Mouse (Mus musculus) liver, embryonic 14.5 days (tissue): Measurements from ENCODE around the gene Smyd3. TPM values are rescaled to one million over a fixed set of nuclear protein-coding genes. Genes with fewer than 3 reads are reported as not detected.

ENCODE experiments used
- ATAC-seq: fragments of 200-750 bp; cut with Nextera tagmentation; 2 replicates; pipeline ENCODE4 v1.8.0; 2017; ENCODE audit warnings: moderate number of reproducible peaks, mild to moderate bottlenecking, moderate library complexity; ENCODE audit not compliant: insufficient read depth
- DNase-seq, 3 experiments: peaks; one replicate each; pipeline ENCODE4 v3.0.0-alpha.2; 2012 to 2013; ENCODE audit warnings: low read depth in 3 of 3, low spot score in 3 of 3
- H3K27ac ChIP-seq: fragments of 300-500 bp; sonication (generic); 2 replicates; pipeline ENCODE4 v1.5.1; 2014; ENCODE audit warnings: moderate library complexity, mild to moderate bottlenecking, control low read depth, inconsistent platforms
- H3K27me3 ChIP-seq: fragments of 300-500 bp; sonication (generic); 2 replicates; pipeline ENCODE4 v1.6.1; 2014; ENCODE audit warnings: mild to moderate bottlenecking, low read length, moderate library complexity; ENCODE audit not compliant: control insufficient read depth, insufficient read depth
- H3K36me3 ChIP-seq: fragments of 300-500 bp; sonication (generic); replicated peaks from 2 replicates; pipeline ENCODE4 v1.6.1; 2014; ENCODE audit warnings: low read depth; ENCODE audit not compliant: control insufficient read depth, insufficient read depth
- H3K4me1 ChIP-seq, 2 experiments: fragments of 200-500 bp in 1 of 2; fragments of 300-500 bp in 1 of 2; sonication (generic) in 1 of 2; replicated peaks; 2 replicates each; pipeline ENCODE4 v1.6.1; 2012 to 2014; ENCODE audit warnings: antibody characterized with exemption in 1 of 2, inconsistent platforms in 1 of 2, low read length in 1 of 2; ENCODE audit not compliant: control insufficient read depth in 2 of 2, insufficient read depth in 2 of 2
- H3K4me2 ChIP-seq: fragments of 300-500 bp; sonication (generic); 2 replicates; pipeline ENCODE4 v1.6.1; 2014; ENCODE audit warnings: low read depth, mild to moderate bottlenecking, control low read depth, moderate library complexity
- H3K4me3 ChIP-seq, 2 experiments: fragments of 200-500 bp in 1 of 2; fragments of 300-500 bp in 1 of 2; sonication (generic) in 1 of 2; 2 replicates each; pipeline ENCODE4 v1.5.1; 2012 to 2014; ENCODE audit warnings: low read depth in 2 of 2, low read length in 2 of 2, mild to moderate bottlenecking in 2 of 2, control low read depth in 1 of 2, inconsistent platforms in 1 of 2, moderate library complexity in 1 of 2; ENCODE audit not compliant: insufficient read depth in 1 of 2
- H3K9ac ChIP-seq: fragments of 300-500 bp; sonication (generic); replicated peaks from 2 replicates; pipeline ENCODE4 v1.6.1; 2014; ENCODE audit warnings: mild to moderate bottlenecking, control low read depth, moderate library complexity
- H3K9me3 ChIP-seq: fragments of 300-500 bp; sonication (generic); 2 replicates; pipeline ENCODE4 v1.6.1; 2016; ENCODE audit warnings: low read length, mixed read lengths; ENCODE audit not compliant: control insufficient read depth
- CTCF ChIP-seq: IDR thresholded peaks from 2 replicates; pipeline ENCODE4 v1.5.1; 2016; ENCODE audit warnings: antibody characterized with exemption, low read depth, control low read depth
- EP300 ChIP-seq: IDR thresholded peaks from 2 replicates; pipeline ENCODE4 v1.6.1; 2016; ENCODE audit warnings: antibody characterized with exemption, low read depth
- WGBS: fragments of 180-500 bp; shearing (Covaris S2); extraction: QIAGEN DNeasy Blood & Tissue Kit; methylation state at CpG from one replicate; pipeline ENCODE4 v1.1.7; 2014; ENCODE audit not compliant: insufficient replicate concordance; 5-methylcytosine and 5-hydroxymethylcytosine counted together
- polyA plus RNA-seq, 2 experiments: library from polyadenylated mRNA; depleted of rRNA in 1 of 2; stranded (reverse) in 1 of 2; unstranded in 1 of 2; fragments of >200 nt; fragmentation: Nextera tagmentation in 1 of 2; extraction: Ambion mirVana in 1 of 2; gene quantifications; 2 replicates each; pipeline versions ENCODE4 v1.2.1 to v1.2.3; 2012 to 2014

Smyd3 gene
- polyA plus RNA-seq, 2 experiments, result 2.6 to 6.6 TPM

GRCm38 (mm10) chr1:178929531-178929930 lies 588.3 kb downstream of the Smyd3 start:
- H3K4me1 ChIP-seq, result no peaks in the 10 kb centered on the region
- no peak overlapping the region for H3K4me2 ChIP-seq
- H3K4me3 ChIP-seq, result no peak overlapping the region
- no peak overlapping the region for H3K27ac ChIP-seq
- no peak for ATAC-seq
- WGBS, result 38% methylated on average over 4 of the region's 4 CpGs
- H3K36me3 ChIP-seq, result no peaks in the 10 kb centered on the region
- no peaks in the 10 kb centered on the region for H3K27me3 ChIP-seq
- no peak overlapping the region for H3K9ac ChIP-seq
- no peaks in the 10 kb centered on the region for H3K9me3 ChIP-seq
- TF ChIP-seq CTCF (no peak), EP300 (no peak)
- DNase-seq, result no peak

- no peak overlapping the region for H3K9ac ChIP-seq
- H3K9me3 ChIP-seq, result no peaks in the 10 kb centered on the region
- no peaks in the 10 kb centered on the region for H3K27me3 ChIP-seq
- H3K4me1 ChIP-seq, result no peaks in the 10 kb centered on the region
- no peaks in the 10 kb centered on the region for H3K36me3 ChIP-seq
- no peak overlapping the region for H3K4me3 ChIP-seq
- 33% methylated on average over 8 of the region's 8 CpGs for WGBS
- DNase-seq (no peak), ATAC-seq (no peak)
- H3K4me2 ChIP-seq, result no peak overlapping the region
- TF ChIP-seq CTCF (no peak), EP300 (no peak)
- no peak overlapping the region for H3K27ac ChIP-seq
These were observed 593.2 kb downstream of the Smyd3 start for GRCm38 (mm10) chr1:178924492-178925183.

GRCm38 (mm10) chr1:178917194-178917902 lies 600.5 kb downstream of the Smyd3 start:
- DNase-seq, result no peak
- Histone ChIP-seq H3K4me3 (no peak overlapping the region), H3K4me2 (no peak overlapping the region), H3K9me3 (no peaks in the 10 kb centered on the region), H3K27me3 (no peaks in the 10 kb centered on the region), H3K27ac (no peak overlapping the region), H3K9ac (no peak overlapping the region), H3K4me1 (no peaks in the 10 kb centered on the region), H3K36me3 (no peaks in the 10 kb centered on the region)
- 0 out of 2 replicates have a peak, but pooled peaks have one; percentile 10 for ATAC-seq
- 62% methylated on average over 31 of the region's 31 CpGs for WGBS
- TF ChIP-seq CTCF, result no peak
- no peak for TF ChIP-seq EP300

- WGBS, result 59% methylated on average over 12 of the region's 12 CpGs
- H3K4me2 ChIP-seq, result no peak overlapping the region
- H3K36me3 ChIP-seq, result no peaks in the 10 kb centered on the region
- DNase-seq (no peak), ATAC-seq (no peak)
- H3K4me1 ChIP-seq, result no peaks in the 10 kb centered on the region
- TF ChIP-seq CTCF (no peak), EP300 (no peak)
- H3K27ac ChIP-seq, result no peak overlapping the region
- H3K4me3 ChIP-seq, result no peak overlapping the region
- H3K9me3 ChIP-seq, result no peaks in the 10 kb centered on the region
- H3K9ac ChIP-seq, result no peak overlapping the region
- no peaks in the 10 kb centered on the region for H3K27me3 ChIP-seq
These were observed 602.8 kb downstream of the Smyd3 start for GRCm38 (mm10) chr1:178915056-178915455.

GRCm38 (mm10) chr1:178912936-178913716 lies 604.7 kb downstream of the Smyd3 start:
- Histone ChIP-seq H3K27ac (no peak overlapping the region), H3K9ac (no peak overlapping the region), H3K4me3 (no peak overlapping the region), H3K27me3 (no peaks in the 10 kb centered on the region), H3K4me1 (no peaks in the 10 kb centered on the region), H3K4me2 (no peak overlapping the region), H3K36me3 (no peaks in the 10 kb centered on the region), H3K9me3 (no peaks in the 10 kb centered on the region)
- 34% methylated on average over 6 of the region's 6 CpGs for WGBS
- TF ChIP-seq EP300, result no peak
- no peak for TF ChIP-seq CTCF
- DNase-seq (no peak), ATAC-seq (no peak)
